Mouse (Mus musculus) spleen, adult 12 weeks (tissue): ENCODE measurements around the gene Spag6.

Experiments
- DNase-seq: peaks from one replicate; pipeline ENCODE4 v3.0.0; 2022; ENCODE audit warnings: low spot score

The Spag6 gene

DNA sequence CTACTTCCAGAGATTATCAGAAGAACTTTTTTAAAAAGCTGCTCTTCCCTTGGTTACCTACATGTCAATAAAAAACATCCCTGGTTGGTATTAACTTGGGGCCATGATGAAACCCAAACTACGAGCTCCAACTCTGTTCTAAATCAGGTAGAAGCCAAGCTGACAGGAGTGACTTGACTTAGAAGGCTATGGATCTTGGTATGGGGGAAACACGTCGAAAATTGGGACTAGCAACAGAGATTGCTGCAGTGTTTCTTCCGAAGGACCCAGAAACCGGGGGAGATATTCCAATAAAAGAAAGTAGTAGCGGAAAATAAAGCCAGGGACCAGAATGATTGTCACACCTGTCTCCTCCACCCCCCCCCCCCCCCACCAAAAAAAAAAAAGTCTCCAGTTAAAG is 5.5 kb upstream of the Spag6 start:
- DNase-seq = no peak

DNA sequence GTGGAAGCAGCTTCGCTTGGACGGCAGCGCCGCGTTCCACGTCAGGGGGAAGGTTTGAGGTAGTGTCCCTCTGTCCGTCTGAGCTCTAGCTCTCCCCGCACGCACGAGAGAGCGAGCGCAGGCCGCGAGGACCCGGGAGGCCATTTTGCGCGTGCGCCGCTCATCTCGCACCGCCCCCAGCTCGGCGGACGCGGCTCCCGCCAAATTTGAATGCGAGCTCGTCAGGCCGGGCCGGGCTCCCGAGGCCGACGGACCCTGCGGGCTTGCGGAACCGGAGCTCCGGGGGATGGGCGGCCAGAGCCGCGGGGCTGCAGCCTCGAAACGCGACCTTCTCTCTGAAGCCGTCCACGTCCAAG is 5.1 kb upstream of the Spag6 start:
- peak; percentile 34 for DNase-seq

DNA sequence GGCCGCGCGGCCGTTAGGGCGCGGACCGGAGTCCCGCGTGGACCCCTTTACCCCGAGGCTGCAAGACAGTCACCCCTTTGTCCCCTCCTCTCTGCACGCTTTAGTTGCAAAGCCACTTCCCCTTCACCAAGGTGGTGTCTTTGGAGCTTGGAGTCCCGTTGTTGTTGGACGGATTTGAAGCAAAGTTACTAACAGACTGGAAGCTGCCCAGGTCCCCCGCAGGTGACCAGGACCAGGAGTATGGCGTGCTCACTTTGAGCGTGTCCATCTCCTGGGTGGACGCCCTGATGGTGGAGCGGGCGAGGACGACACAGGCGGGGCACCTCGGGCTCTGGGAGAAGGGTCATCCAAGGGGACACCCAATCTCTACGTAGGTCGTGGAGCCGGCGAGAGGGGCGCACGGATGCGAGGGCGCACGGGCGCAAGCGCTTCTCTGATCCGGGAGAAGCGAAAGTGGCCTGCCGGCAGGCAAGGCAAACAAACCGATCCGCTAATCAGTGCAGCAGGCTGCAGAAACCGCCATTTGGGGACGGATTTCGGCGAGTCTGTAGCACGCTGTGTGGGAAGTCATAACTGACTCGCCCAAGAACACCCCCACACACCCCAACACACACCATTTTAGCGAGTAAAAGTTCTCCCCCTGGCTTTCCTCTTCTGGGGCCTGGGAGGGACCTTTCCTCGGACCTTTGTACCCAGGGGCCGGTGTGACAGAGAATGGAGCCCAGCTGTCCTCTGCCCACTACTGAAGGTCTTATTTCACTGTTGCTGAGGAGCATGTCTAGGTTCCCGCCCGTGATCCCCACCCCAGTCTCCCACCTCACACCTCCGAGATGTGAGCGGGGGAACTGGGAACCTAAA is 4.5 kb upstream of the Spag6 start:
- DNase-seq = peak; percentile 19

GRCm38 (mm10) chr2:18690055-18690691 is 3.7 kb upstream of the Spag6 start:
- no peak for DNase-seq

DNA sequence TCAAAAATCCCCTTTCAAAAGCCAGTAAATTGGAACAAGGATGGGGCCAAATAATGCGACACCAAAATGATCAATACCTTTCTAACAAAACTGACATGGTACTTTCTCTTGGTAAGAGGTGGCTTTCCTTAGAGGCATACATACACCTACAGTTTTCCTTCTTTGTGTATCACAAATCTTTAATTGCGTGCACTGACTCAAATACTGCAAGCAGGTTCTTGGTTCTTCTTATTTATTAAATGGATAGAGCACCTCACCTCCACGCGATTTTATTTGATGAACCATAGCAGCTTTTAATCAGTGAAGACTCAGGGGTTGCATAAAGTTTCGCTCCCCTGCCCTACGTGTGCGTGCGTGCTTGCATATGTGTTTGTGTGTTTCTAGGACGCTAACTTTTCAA is 3.1 kb upstream of the Spag6 start:
- no peak for DNase-seq

GRCm38 (mm10) chr2:18692031-18692430 is 1.8 kb upstream of the Spag6 start:
- no peak for DNase-seq

- no peak for DNase-seq
These were observed 1.3 kb upstream of the Spag6 start for GRCm38 (mm10) chr2:18692548-18692947.

- DNase-seq = no peak
These were observed 351 bp upstream of the Spag6 start for GRCm38 (mm10) chr2:18693491-18693870.

GRCm38 (mm10) chr2:18694611-18694950 is 749 bp downstream of the Spag6 start:
- no peak for DNase-seq

- DNase-seq = no peak
These were observed 1.3 kb downstream of the Spag6 start for GRCm38 (mm10) chr2:18695163-18695562.

DNA sequence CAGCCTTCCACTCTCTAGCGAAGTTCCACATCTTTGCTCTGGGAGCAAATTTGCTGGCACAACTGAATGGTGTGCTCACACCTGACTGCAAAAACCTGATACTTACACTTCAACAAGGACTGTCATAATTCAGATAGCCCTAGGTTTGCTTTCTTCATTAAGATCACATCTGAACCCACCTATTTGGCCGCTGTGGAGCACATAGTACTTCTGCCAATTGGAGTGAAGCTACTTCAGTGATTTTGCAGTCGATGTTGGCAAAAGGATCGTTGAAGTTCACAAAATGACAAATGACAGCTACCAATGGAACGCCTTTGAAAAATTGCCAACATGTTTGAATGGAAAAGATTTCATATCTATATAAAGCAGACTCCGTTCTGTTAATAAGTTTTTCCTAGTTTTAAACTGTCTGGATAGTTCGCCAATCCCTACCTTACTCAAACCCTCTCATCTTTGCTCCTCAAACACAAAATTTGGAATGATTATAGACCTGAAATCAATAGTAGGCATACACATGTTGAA is 1.9 kb downstream of the Spag6 start:
- no peak for DNase-seq

DNA sequence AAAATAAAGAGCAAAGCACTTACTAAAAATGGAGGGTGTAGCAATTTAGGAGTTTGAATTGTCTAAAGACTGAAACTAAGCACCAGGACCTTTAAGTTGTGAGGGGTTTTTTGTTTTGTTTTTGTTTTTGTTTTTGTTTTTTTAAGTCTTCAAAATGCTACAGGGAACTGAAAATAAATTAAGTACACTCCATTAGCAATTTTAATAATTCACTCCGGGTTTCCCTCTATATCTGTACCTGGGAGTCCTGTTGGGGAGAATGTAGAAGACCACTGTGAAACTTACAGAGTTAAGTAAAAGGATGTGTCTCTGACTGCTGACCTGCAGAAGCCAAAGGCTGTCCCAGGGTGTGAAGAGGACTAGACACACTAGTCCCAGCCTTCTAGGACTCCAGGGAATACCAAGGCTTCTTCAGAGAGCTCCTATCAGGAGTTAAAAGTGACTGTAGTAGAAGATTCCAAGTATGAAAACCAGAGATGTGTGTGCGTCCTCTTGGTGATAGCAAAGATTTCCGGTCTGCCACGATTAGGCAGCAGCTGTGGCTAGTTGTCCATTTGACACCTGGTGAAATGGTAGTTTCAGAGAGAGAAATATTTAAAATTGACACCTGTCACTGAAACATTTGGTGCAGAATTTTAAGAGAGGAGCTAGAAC is 3.9 kb downstream of the Spag6 start:
- DNase-seq = no peak

DNA sequence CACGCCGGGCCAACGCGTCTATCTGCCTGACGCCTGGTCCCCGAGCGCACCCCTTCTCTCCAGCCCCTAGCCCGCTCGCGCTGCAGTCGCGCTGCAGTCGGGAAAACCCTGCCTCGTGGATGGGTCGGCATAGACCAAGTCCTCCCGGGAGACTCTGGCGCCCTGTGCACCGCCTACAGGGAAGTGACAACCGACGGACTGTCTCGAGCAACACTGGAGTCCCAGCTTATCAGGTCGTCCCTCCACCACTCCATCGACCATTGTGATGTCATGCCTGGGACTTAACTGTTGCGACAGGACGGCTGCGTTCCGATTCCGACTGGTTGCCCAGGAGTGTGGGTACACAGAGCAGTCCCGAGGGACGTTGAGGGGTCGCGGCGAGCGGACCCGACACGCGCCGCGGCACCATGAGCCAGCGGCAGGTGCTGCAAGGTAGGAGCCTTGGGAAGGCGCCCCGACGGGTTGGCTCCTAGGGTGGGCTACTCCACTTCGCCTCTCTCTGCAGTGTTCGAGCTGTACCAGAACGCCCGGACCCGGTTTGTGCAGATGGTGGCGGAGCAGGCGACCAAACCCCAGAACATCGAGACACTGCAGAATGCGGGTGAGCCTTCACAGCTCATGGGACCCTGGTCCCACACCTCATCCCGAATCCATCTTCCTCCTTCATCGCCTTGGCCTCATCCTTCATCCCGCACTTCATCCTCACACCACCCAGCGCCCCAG is 5.0 kb downstream of the Spag6 start:
- DNase-seq = no peak

GRCm38 (mm10) chr2:18699401-18699990 is 5.7 kb downstream of the Spag6 start:
- DNase-seq = no peak

- DNase-seq = no peak
These were observed 16.5 kb downstream of the Spag6 start for GRCm38 (mm10) chr2:18710356-18710755.

GRCm38 (mm10) chr2:18713071-18713470 is 19.2 kb downstream of the Spag6 start:
- DNase-seq = no peak

DNA sequence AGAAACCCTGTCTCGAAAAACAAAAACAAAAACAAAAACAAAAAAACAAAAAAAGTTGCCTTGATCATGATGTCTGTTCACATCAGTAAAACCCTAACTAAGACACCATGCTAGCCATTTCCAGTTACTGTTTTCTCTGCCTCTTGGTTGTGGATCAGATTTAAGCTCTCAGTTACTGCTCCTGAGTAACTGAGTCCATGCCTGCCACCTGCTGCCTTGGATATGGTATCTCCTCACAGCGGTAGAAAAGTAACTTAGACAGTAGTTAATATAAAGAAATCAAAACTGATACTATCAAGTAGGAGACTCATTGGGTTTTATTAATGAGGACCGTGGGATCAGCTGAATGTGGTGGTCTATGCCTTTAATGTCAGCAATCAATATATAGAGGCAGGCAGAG is 20.5 kb downstream of the Spag6 start:
- no peak for DNase-seq

DNA sequence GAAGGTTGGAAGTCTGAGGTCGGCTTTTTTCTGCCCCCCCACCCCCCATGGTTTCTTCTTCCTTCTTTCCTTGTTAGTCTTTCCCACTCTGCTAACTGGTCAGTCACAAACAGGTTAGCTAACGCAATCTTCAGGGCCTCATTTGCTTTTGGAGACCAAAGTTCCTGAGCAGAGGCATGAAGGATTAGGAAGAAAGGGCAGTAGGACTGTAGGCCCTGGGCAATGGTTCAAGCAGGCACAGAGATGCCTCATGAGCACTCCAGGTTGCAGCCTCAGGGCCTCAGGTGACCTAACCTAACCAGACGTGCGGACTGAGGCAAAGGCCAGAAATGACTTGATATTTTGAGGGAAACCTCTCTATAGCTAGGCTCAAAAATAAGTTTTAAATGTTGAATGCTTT is 24.7 kb downstream of the Spag6 start:
- no peak for DNase-seq

- DNase-seq = no peak
These were observed 28.5 kb downstream of the Spag6 start for GRCm38 (mm10) chr2:18722208-18722830.

- no peak for DNase-seq
These were observed 30.6 kb downstream of the Spag6 start for GRCm38 (mm10) chr2:18724462-18724861.

DNA sequence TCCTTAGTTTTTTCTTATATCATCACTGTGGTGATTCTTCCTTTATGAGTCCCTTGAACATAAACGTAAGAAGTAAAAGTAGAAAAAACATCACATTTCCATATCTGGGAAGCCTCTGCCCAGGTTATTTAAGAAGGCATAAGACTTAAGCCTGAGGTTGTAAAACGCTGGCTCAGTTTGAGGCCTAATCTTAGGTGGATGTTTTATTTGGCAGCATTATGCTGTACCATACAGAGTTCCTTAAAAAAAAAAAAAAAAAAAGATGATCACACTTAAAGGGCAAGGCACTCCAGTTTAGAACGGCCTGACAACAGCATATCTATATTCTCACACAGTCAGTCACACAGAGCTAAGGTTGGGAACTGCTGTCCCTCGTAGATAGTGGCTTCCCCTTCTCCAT is 32.0 kb downstream of the Spag6 start:
- DNase-seq = no peak

DNA sequence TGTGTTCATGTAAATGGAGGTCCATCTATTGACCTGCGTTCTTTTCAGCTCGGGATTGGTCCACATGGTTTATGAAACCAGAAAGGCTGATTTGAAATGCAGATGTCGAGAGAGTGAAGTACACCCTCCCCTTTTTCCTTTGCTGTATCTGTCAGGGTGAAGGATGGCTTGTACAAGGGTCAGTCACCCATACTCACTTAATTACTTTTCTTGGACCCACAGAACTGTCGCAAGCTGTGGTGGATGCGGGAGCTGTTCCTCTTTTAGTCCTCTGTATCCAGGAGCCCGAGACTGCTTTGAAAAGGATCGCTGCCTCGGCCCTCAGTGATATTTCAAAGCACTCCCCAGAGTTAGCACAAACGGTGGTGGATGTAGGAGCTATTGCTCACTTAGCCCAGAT is 37.9 kb downstream of the Spag6 start:
- DNase-seq = no peak
